Mouse (Mus musculus): ENCODE results near the gene Gimap5.

GRCm38 (mm10) chr6:48742422-48743351 is 3.3 kb upstream of the Gimap5 start:
- TF ChIP-seq POLR2A (IDR thresholded peaks at IDR 0.05; ENCODE audit: low read depth, low read length) = no peak
- TF ChIP-seq CTCF (IDR thresholded peaks at IDR 0.05; ENCODE audit: borderline replicate concordance, insufficient read depth, low read length) = no peak
